Mouse (Mus musculus) midbrain, embryonic 16.5 days (tissue): ENCODE results near the gene Carhsp1. TPM values are rescaled to one million over a fixed set of nuclear protein-coding genes. Genes with fewer than 3 reads are reported as not detected.

Experiments
- ATAC-seq: fragments of 200-750 bp; cut with Nextera tagmentation; 2 replicates; pipeline ENCODE4 v1.8.0; 2017; ENCODE audit warnings: moderate TSS enrichment
- H3K27ac ChIP-seq: fragments of 300-500 bp; sonication (generic); 2 replicates; pipeline ENCODE4 v1.5.1; 2014; ENCODE audit warnings: mild to moderate bottlenecking, low read length, mixed read lengths
- H3K27me3 ChIP-seq: fragments of 300-500 bp; sonication (generic); 2 replicates; pipeline ENCODE4 v1.6.1; 2014; ENCODE audit warnings: low read depth, low read length, mixed read lengths; ENCODE audit not compliant: control insufficient read depth, insufficient read depth
- H3K36me3 ChIP-seq: fragments of 300-500 bp; sonication (generic); 2 replicates; pipeline ENCODE4 v1.6.1; 2014; ENCODE audit warnings: mild to moderate bottlenecking, low read length, moderate library complexity, mixed read lengths; ENCODE audit not compliant: control insufficient read depth, insufficient read depth
- H3K4me1 ChIP-seq: fragments of 300-500 bp; sonication (generic); 2 replicates; pipeline ENCODE4 v1.6.1; 2014; ENCODE audit warnings: mild to moderate bottlenecking, low read length, mixed read lengths; ENCODE audit not compliant: control insufficient read depth, insufficient read depth
- H3K4me2 ChIP-seq: fragments of 300-500 bp; sonication (generic); 2 replicates; pipeline ENCODE4 v1.6.1; 2014; ENCODE audit warnings: mild to moderate bottlenecking, low read length, mixed read lengths
- H3K4me3 ChIP-seq: fragments of 300-500 bp; sonication (generic); 2 replicates; pipeline ENCODE4 v1.5.1; 2014; ENCODE audit warnings: low read depth, mild to moderate bottlenecking, low read length, moderate library complexity, mixed read lengths
- H3K9ac ChIP-seq: fragments of 300-500 bp; sonication (generic); 2 replicates; pipeline ENCODE4 v1.6.1; 2014; ENCODE audit warnings: low read depth, low read length, mixed read lengths
- H3K9me3 ChIP-seq: fragments of 300-500 bp; sonication (generic); replicated peaks from 2 replicates; pipeline ENCODE4 v1.6.1; 2014; ENCODE audit warnings: mild to moderate bottlenecking, low read length, mixed read lengths; ENCODE audit not compliant: control insufficient read depth, poor library complexity, severe bottlenecking
- WGBS: fragments of 180-500 bp; shearing (Covaris S2); extraction: QIAGEN DNeasy Blood & Tissue Kit; methylation state at CpG from one replicate; pipeline ENCODE4 v1.1.7; 2014; 5-methylcytosine and 5-hydroxymethylcytosine counted together
- polyA plus RNA-seq: library from polyadenylated mRNA; unstranded; fragments of >200 nt; fragmentation: Nextera tagmentation; extraction: Ambion mirVana; gene quantifications from 2 replicates; pipeline ENCODE4 v1.2.1, GENCODE M21; 2015

The Carhsp1 gene
- polyA plus RNA-seq, 1 experiment from 2014 or later, result 157 TPM

- Histone ChIP-seq H3K9me3 (no peaks in the 10 kb centered on the region), H3K4me3 (peak overlapping the region; percentile 83), H3K27me3 (no peaks in the 10 kb centered on the region), H3K4me1 (peaks cover 38% of the 10 kb centered on the region), H3K9ac (peak overlapping the region; percentile 80), H3K27ac (peak overlapping the region; percentile 66), H3K4me2 (peak overlapping the region; percentile 84), H3K36me3 (no peaks in the 10 kb centered on the region)
- ATAC-seq, result peak; percentile 9; the same call in 1 of the 2 replicates
- under 1% methylated on average over 15 of the region's 15 CpGs for WGBS
These were observed 1.6 kb downstream of the Carhsp1 start for GRCm38 (mm10) chr16:8670041-8671035.

- ATAC-seq, result no peak
- peaks cover 40% of the 10 kb centered on the region for H3K4me1 ChIP-seq
- peak overlapping the region; percentile 66 for H3K27ac ChIP-seq
- H3K4me2 ChIP-seq, result peak overlapping the region; percentile 84
- 44% methylated on average over 5 of the region's 5 CpGs for WGBS
- H3K4me3 ChIP-seq, result peak overlapping the region; percentile 83
- H3K9me3 ChIP-seq, result no peaks in the 10 kb centered on the region
- no peaks in the 10 kb centered on the region for H3K36me3 ChIP-seq
- peak overlapping the region; percentile 80 for H3K9ac ChIP-seq
- H3K27me3 ChIP-seq, result no peaks in the 10 kb centered on the region
These were observed 2.5 kb downstream of the Carhsp1 start for GRCm38 (mm10) chr16:8669432-8669831.

GRCm38 (mm10) chr16:8668386-8668785, 3.6 kb downstream of the Carhsp1 start:
- Histone ChIP-seq H3K4me2 (peak overlapping the region; percentile 3; the same call in 1 of the 2 replicates), H3K27me3 (no peaks in the 10 kb centered on the region), H3K9ac (peak overlapping the region; percentile 80), H3K27ac (no peak overlapping the region), H3K4me1 (peaks cover 41% of the 10 kb centered on the region), H3K9me3 (no peaks in the 10 kb centered on the region), H3K4me3 (no peak overlapping the region), H3K36me3 (no peaks in the 10 kb centered on the region)
- ATAC-seq, result no peak
- 66% methylated on average over 2 of the region's 2 CpGs for WGBS

GRCm38 (mm10) chr16:8667814-8668213, 4.1 kb downstream of the Carhsp1 start:
- H3K9ac ChIP-seq, result no peak overlapping the region
- no peak for ATAC-seq
- H3K4me3 ChIP-seq, result no peak overlapping the region
- H3K4me1 ChIP-seq, result peaks cover 41% of the 10 kb centered on the region
- H3K36me3 ChIP-seq, result no peaks in the 10 kb centered on the region
- H3K9me3 ChIP-seq, result no peaks in the 10 kb centered on the region
- H3K27me3 ChIP-seq, result no peaks in the 10 kb centered on the region
- H3K4me2 ChIP-seq, result no peak overlapping the region; the same call in 1 of the 2 replicates
- WGBS, result 80% methylated on average over 4 of the region's 4 CpGs
- no peak overlapping the region for H3K27ac ChIP-seq

- no peak overlapping the region for H3K9ac ChIP-seq
- H3K4me2 ChIP-seq, result no peak overlapping the region
- H3K4me1 ChIP-seq, result peaks cover 38% of the 10 kb centered on the region
- H3K36me3 ChIP-seq, result no peaks in the 10 kb centered on the region
- H3K4me3 ChIP-seq, result no peak overlapping the region
- no peaks in the 10 kb centered on the region for H3K27me3 ChIP-seq
- WGBS, result 81% methylated on average over 7 of the region's 7 CpGs
- no peaks in the 10 kb centered on the region for H3K9me3 ChIP-seq
- H3K27ac ChIP-seq, result no peak overlapping the region
- no peak for ATAC-seq
These were observed 4.7 kb downstream of the Carhsp1 start for GRCm38 (mm10) chr16:8667261-8667660.

GRCm38 (mm10) chr16:8666452-8666851, 5.5 kb downstream of the Carhsp1 start:
- Histone ChIP-seq H3K9me3 (no peaks in the 10 kb centered on the region), H3K27ac (no peak overlapping the region), H3K9ac (no peak overlapping the region), H3K36me3 (0 out of 2 replicates have a peak, but pooled peaks cover 5% of the 10 kb centered on the region), H3K27me3 (no peaks in the 10 kb centered on the region), H3K4me3 (no peak overlapping the region), H3K4me2 (no peak overlapping the region), H3K4me1 (peaks cover 38% of the 10 kb centered on the region)
- no peak for ATAC-seq
- WGBS, result 75% methylated on average over 2 of the region's 2 CpGs

- H3K4me2 ChIP-seq, result no peak overlapping the region
- H3K27ac ChIP-seq, result no peak overlapping the region
- H3K4me3 ChIP-seq, result no peak overlapping the region
- peaks cover 34% of the 10 kb centered on the region for H3K4me1 ChIP-seq
- peaks cover 9% of the 10 kb centered on the region; the same call in 1 of the 2 replicates for H3K36me3 ChIP-seq
- H3K9me3 ChIP-seq, result no peaks in the 10 kb centered on the region
- no peak overlapping the region for H3K9ac ChIP-seq
- 87% methylated on average over 5 of the region's 5 CpGs for WGBS
- ATAC-seq, result no peak
- no peaks in the 10 kb centered on the region for H3K27me3 ChIP-seq
These were observed 6.6 kb downstream of the Carhsp1 start for GRCm38 (mm10) chr16:8665367-8665766.

- Histone ChIP-seq H3K4me1 (peaks cover 19% of the 10 kb centered on the region), H3K27ac (no peak overlapping the region), H3K27me3 (no peaks in the 10 kb centered on the region), H3K9me3 (no peaks in the 10 kb centered on the region), H3K36me3 (peaks cover 20% of the 10 kb centered on the region), H3K4me2 (no peak overlapping the region), H3K9ac (no peak overlapping the region), H3K4me3 (no peak overlapping the region)
- WGBS, result 77% methylated on average over 24 of the region's 24 CpGs
- ATAC-seq, result peak; percentile 16; the same call in 1 of the 2 replicates
These were observed 8.1 kb downstream of the Carhsp1 start for GRCm38 (mm10) chr16:8663606-8664539.
